Mouse (Mus musculus) liver, embryonic 14.5 days (tissue): ENCODE results near the gene Pard6b.

ENCODE experiments used
- CTCF ChIP-seq: IDR thresholded peaks from 2 replicates; pipeline ENCODE4 v1.5.1; 2016; ENCODE audit warnings: antibody characterized with exemption, low read depth, control low read depth
- EP300 ChIP-seq: IDR thresholded peaks from 2 replicates; pipeline ENCODE4 v1.6.1; 2016; ENCODE audit warnings: antibody characterized with exemption, low read depth

DNA sequence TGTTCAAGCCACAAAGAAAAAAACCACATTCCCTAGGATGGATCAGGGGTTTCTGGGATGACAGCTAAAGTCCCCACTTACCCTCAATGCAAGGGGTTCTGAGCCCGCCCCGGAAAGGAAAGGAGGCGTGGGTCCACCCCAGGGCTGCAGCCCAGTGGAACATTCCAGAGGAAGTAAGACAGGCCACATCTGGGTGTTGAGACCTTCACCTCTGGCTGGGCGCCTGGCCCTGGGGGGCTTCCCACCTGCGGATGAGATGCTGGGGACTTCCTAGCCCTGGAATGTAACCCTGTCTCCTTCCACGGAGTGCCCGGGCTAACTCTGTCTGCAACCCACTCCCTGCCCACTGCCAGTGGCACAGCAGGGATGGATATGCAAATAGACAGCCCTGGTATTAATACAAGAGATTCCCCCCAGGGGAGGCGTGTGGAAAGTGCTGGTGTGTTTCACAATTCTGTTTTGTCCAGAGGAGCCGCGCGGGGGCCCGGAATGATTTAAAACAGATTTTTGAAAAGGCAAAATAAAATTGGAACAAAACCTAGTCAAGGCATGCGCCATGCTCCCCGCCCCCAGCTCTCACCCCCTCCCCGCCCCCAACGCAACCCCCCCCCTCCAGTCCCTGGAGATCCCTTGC lies 31.7 kb upstream of the Pard6b start:
- TF ChIP-seq CTCF (no peak), EP300 (no peak)
